Mouse (Mus musculus) thymus, postnatal 4 days (tissue): ENCODE data around the gene Klhl6.
A peak's percentile ranks its signal among the peaks of the same experiment; 100 is the strongest.

Experiments used
- DNase-seq: peaks from one replicate; pipeline ENCODE4 v3.0.0; 2021

Gene Klhl6

DNA sequence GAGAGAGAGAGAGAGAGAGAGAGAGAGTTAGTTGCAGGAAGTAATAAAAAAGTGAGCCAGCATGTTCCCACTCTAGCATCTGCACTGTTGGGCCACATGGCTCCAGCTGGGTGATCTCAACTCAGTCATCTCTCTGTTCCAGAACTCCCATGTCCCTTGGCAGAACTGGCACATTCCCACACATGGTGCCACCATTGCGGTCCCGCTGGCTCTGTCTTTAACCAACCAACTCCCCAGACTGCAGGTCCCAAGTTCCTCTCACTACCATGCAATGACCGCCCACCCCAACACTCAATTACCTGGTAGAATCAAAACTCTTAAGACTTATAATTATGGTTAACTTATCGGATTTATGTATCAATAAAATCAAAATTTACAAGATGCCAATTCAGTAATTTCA lies 14.2 kb downstream of the Klhl6 start:
- no peak for DNase-seq

DNA sequence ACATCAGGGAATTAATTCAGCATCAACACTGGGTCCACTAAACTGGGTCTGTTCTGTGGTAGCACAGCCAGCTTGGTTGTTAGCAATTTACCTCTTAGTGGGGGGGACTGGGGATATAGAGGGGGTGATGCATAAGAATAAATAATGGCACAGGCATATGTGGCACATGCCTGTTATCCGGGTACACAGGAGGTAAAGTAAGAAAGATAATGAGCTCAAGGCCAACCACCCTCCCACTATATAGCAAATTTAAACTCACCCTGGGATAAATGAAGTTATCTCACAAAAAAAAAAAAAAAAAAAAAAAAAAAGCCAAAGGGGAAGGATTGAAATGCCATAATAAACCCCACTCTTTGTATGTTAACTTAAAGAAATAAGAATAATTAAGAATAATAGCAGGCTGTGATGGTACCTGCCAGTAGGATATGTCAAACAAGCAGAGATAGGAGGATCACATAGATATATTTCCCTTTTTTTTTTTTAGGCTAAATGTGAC lies 14.9 kb downstream of the Klhl6 start:
- DNase-seq: no peak

DNA sequence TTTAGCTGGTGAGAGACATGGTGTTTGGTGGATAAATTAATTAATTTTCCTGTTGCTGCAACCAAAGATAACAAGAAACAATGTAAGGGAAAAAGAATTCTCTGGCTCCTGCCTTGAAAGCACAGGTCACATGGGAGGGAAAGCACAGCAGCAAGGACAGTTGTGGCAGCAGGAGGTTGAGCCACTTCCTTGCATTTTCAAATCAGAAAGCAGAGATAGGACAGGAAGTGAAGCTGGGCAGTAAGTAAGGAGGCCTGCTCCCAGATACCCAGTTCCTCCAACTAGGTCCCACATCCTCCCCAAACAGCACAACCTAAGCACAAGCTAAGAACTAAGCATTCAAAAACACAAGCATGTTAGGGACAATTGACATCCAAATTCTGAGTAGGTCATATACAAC lies 15.9 kb downstream of the Klhl6 start:
- no peak for DNase-seq

DNA sequence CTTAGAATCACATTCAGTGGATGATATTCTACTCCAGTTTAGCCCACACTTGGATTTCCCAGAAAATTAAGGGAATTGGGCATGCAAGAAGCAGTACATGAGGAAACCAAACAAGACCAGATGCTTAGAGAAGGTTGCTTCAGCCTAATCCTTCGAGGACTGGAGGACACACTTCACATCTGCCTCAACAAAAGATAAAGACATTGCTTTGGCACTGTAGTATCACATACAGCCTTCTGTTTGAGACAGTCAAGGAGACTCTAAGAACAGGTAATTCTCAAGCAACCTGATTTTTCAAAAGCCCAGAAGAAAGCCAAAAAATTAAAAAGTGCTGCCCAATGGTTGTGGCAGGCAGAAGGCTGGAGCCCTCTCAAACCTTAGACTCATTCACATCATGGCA lies 16.4 kb downstream of the Klhl6 start:
- no peak for DNase-seq

DNA sequence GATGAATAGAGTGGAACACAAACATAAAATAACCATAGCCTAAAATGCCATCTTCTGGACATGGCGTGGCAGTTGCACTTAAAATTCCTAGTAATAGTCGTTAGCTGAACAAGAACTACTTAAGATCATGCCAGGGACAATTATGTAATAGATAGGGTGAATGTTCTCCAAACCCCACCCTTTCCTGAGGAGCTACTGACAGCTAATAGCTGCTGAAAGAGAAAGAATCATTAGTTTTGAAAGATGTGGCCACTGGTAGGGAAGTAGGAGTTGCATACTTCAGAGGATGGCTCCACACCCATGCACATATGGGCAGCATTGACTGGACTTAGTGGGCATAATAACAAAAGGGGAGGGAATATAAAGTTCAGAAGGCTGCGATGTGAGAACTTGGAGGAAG lies 19.9 kb downstream of the Klhl6 start:
- no peak for DNase-seq

DNA sequence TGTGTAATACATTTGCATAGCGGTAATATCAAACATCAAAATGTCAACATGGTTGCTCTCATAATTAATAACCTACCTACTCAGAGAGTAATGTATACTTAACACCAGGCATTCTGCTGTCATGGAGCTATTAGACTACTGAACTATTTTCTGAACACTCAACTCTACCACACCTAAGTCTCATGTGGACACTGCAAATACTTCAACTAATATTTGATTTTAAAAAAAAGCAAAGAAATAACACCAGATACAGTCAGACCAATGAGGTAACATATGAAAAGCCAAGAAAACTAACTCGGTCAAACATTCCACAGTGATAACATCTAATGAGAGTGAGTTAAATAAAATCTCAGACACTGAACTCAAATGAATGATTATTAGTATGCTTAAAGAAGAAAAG lies 21.8 kb downstream of the Klhl6 start:
- DNase-seq: no peak

DNA sequence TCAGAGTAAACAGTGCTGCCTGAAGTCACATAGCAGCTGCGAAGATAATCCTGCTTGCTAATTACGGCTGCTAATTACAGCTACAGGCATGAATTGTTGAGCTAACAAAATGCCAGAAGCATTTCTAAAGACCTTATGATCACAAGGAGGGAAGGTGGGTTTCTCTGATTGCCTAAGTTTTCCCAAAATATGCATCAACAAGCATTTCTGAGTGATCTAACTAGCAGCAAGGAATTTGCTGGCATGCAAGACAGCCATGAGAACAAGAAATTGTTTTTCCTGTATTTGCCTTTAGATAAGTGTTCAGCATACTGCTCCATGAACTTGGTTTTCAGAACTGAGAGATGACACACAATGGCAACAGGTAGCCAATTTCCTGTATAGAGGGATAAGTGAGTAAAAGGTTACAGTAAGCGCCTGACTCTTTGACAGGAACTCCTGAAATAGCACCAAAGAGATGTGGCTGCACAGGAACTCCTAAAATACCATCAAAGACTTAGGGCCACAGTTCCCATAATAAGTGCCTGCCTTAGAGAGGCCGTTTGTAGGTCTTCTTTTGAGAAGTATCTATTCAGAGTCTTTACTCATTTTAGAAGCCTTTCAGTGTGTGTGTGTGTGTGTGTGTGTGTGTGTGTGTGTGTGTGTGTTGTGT lies 22.3 kb downstream of the Klhl6 start:
- DNase-seq: no peak

DNA sequence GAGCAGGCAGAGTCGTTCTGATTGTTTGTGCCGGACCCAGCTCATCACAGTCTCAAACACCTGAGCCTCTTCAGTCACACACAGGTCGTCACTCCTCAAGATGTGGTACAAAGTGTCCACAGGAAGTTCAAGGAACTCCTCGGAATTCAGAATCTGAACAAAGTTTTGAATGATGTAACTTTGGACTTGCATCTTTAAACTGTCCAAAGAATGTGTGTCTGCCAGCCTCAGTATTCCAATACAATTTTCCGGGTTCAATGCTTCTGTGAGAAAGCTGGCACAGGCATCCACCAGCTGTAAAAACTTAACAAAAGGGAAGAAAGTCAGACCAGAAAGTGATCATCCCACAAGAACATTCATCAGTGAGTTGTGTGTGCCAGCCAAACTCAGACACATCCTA lies 25.8 kb downstream of the Klhl6 start:
- no peak for DNase-seq

DNA sequence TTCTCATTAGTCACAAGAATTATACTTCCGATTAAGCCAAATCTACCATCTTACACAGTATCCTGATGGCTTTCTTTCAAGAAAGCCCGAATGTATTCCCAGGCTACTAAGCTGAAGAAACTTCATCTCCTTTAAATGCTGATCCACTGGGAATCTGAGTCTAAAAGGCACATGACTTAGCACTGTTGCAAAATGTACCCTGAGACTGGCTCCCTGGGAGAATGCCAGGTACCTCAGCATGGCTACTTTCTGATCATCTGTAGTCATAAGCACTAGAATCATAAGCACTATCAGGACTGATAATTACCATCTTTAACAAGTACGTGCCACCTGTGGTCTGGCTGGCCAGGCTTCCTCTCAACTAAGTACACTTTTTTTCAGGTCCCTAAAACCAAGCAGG lies 35.5 kb downstream of the Klhl6 start:
- no peak for DNase-seq

DNA sequence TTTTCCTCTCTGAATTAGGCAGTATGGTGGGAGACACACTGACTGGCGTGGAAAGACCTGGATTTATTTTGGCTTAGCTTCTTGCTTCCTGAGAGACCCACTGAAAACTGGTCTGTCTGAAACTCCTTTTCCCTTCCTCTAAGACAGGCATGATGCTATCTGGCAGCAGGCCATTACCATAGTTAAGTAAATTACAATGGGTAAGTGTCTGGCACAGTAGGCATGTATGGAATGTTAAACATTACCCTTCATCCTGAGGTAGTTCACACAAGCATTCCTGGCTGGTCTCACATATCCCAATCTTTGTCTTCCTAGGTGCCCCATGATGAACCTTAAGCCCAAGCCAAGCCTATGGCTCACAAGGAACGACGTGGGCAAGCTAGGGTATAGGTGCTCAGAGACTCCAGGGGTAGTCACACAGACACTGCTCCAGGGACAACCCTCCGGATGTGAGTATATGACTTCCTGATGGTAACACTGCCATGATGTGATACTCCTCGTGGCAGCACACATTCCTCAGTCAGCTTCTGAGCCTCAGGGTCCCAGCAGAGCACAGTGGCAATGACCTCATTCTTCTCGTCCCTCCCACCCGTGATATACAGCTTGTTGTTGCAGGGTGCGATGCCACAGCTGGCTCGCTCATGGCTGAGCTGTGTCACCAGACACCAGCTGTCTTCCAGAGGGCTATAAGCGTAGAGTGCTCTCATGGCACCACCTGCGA lies 36.1 kb downstream of the Klhl6 start:
- DNase-seq: no peak

DNA sequence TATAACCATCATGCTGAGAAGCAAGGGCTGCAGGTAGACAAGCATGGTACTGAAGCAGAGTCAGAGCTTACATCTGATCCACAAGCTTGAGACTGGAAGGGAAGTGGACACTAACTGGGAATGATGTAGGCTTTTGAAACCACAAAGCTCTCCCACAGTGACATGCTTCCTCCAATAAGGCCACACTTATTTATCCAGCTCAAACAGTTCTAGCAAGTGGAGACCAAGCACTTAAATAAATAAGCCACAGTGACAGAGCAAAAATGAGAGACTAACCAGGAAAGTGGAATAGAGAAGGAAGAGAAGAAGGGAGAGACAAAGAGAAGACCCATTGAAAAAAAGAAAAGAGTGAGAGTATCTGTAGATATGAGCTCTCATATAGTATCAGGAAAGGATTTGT lies 62.0 kb downstream of the Klhl6 start:
- DNase-seq: no peak

DNA sequence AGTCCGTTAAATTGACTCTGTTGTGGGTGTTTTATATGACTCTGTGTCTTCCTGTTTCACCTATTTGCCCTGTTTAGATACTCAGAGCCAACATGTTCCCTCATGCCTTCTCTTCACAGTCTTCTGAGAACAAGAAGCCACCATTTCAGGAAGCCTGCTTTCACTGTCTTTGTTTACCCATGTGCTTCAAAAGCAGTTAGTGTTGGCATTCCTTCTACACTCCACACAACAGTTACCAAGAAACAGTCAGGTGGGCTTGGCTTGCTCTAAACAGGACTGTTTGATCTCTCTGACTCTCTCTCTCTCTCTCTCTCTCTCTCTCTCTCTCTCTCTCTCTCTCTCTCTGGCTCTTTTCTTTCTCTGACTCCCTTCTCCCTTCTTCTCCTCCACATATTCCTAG lies 64.6 kb downstream of the Klhl6 start:
- DNase-seq: no peak

DNA sequence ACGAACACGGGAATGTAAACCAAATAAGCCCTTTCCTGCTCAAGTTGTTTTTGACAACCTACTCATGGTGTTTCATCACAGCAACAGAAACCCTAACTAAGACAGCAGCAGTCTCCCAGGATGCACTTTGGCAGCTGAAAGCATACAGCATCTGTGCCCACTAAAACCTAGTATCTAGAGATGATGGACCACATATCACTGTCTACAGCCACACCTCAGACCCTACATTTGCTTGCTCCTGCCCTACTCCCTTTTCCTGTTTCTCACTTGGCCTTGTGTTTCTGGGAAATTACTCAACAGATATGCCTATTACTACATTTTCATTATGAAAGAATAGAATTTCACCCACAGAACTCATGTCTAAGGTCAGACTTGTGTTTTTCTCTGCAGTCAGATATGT lies 70.3 kb downstream of the Klhl6 start:
- no peak for DNase-seq

DNA sequence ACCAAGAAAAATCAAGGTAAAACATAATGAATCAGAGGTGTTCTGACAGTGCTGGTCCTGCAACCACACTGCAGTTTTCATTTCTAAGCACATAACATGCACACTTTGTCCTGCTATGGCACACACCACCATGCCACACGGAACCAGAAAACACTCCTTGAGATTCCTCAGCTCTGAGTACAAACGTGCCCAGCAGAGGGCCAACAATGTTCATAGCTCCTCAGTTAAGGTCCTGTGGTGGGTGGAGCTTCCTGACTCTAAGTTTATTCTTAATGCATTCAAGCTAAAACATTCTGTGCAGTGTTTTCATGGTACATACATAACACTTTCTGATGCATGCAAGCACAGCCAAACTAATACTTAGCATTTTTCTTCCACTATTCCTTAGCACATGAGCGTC lies 74.5 kb downstream of the Klhl6 start:
- DNase-seq: peak; percentile 54

DNA sequence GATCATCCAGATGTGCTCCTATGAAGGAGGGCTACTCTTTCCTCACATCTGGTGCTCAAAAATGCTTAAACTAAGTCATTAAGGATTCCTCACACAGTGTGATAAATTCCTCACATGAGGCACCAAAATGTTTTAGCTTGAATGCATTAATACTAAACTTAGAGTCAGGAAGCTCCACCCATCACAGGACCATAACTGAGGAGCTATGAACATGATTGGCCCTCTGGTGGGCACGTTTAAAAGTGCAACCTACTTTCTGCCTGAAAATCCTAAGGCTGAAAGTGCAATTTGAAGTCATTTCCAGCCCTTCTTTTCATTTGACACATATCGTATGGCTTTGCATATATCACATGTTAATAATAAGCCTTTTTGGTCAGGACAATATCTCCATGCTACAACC lies 75.7 kb downstream of the Klhl6 start:
- DNase-seq: peak; percentile 82

DNA sequence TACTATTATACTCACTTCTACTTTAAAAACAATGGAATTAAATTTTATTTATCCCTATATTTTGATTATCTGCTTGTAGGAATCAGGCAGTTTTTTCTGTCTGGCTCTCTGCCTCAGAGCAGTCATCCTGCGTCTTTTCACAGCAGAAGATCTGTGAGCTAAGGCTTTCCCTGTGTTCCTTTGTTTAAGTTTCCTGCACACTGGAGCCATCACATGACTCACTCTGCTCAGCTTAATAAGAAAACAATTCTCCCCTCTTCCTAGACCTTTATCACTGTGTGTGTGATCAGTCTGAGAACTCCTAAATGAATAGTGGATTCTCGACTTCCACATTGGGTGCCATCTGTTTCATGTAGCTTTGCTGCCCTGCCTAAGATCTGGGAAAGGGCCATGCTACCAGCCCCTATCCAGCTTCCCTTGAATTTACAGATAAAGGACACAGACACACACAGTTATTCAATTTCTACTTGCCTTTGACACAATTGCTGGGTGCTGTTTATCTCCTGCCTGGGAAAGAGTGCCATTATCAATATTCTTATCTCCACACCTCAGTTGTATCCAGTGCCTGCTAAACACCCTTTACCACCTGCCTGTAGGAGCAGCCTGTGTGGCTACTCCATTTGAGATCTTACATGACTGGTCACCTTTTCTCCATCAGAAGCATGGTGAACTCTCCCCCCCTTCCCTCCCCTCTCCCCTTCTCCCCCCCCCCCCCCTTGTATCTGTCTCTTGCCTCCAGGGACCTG lies 77.9 kb downstream of the Klhl6 start:
- DNase-seq: no peak

DNA sequence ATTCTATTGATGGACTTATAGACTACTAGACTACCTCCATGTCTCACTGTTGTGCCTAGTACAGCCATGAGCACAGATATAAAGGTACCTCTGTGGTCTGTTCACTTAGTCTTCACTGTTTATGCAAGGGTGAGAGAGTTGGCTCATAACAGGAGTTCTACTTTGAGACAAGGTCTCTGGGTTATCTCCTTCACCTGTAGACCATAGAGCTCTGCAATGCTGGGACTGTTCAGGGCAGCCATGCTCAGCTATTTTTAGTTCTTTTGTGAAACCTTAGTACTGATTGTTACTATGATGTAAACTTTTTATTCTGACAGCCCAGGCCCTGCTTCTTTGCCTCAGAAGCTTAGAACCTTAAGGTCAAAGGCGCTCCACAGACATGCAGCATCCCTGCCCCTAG lies 79.0 kb downstream of the Klhl6 start:
- no peak for DNase-seq
